Mouse (Mus musculus) testis, adult 2 months (tissue): ENCODE results near the gene Tmem158.

Experiments
- CTCF ChIP-seq: fragments of 200-500 bp; IDR thresholded peaks from 2 replicates; pipeline ENCODE4 v1.5.1; 2012; ENCODE audit warnings: low read depth, mild to moderate bottlenecking, inconsistent platforms, low read length, moderate library complexity; ENCODE audit not compliant: control insufficient read depth, insufficient read depth, insufficient replicate concordance
- POLR2A ChIP-seq: fragments of 200-500 bp; IDR thresholded peaks from 2 replicates; pipeline ENCODE4 v1.6.1; 2012; ENCODE audit warnings: low read depth, mild to moderate bottlenecking, inconsistent platforms, low read length, moderate library complexity; ENCODE audit not compliant: control insufficient read depth

DNA sequence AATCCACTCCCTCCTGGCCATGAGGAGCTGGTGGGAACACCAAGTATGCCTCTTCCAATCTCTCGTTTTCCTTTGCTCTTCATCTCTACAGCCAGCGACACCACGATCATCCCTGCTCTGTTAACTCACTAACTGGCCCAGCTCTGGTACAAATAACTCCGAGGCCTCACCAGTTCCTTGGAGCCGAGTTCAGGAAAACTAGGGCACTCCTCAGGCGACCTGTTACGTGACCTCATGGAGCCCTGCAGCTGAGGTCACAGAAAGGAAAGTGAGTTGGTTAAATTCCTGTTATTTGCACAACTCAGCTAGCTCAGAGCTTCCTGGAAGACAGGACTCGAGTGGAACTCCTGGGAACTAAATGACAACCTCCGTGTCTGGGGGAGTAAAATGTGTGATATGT, 47.2 kb downstream of the Tmem158 start:
- TF ChIP-seq CTCF, result no peak
- TF ChIP-seq POLR2A, result no peak
